Comparison of ENCODE assay signal across 16 mouse cellular contexts in genomic region chr6:22026761-22027594, GRCm38 (mm10). TPM values are rescaled to one million over a fixed set of nuclear protein-coding genes. Genes with fewer than 3 reads are reported as not detected.
DNase-seq lines count a peak whose midpoint lies in the region; ATAC-seq and TF ChIP-seq lines count a peak whose summit lies in the region.
"Had no signal": no experiment of that assay in that cellular context is flagged by ENCODE, and none has a peak within 500 bp of the region (broad histone marks: within the 10 kb centered on the region; RNA-seq: fewer than 3 reads in every experiment).

No protein-coding gene starts in this region.

- no peak for TF ChIP-seq CTCF in liver, adult 2 months (IDR thresholded peaks at IDR 0.05; ENCODE audit: low read depth, low read length)

- no peaks in the 10 kb centered on the region; the same call in 1 of the 2 replicates for H3K4me1 ChIP-seq in heart, embryonic 11.5 days (ENCODE audit: control insufficient read depth, insufficient read depth, low read length)
- H3K4me1 ChIP-seq in liver, adult 2 months (ENCODE audit: control insufficient read depth, insufficient read depth, low read length): peaks cover 12% of the 10 kb centered on the region
- H3K4me1 ChIP-seq in liver, embryonic 11.5 days (replicated peaks; ENCODE audit: control insufficient read depth, insufficient read depth, low read length): no peaks in the 10 kb centered on the region
- peaks cover 16% of the 10 kb centered on the region for H3K4me1 ChIP-seq in embryonic facial prominence, embryonic 13.5 days
- peaks cover 29% of the 10 kb centered on the region for H3K4me1 ChIP-seq in limb, embryonic 12.5 days (replicated peaks)

- ATAC-seq in heart, embryonic 11.5 days (replicated peaks; ENCODE audit: insufficient number of reproducible peaks, low FRiP score, low TSS enrichment): no peak
- no peak for ATAC-seq in liver, embryonic 11.5 days (replicated peaks; ENCODE audit: low FRiP score)
- ATAC-seq in embryonic facial prominence, embryonic 13.5 days (ENCODE audit: insufficient number of reproducible peaks, insufficient read depth, low FRiP score, low TSS enrichment, low read depth): no peak
- no peak; the same call in 1 of the 2 replicates for ATAC-seq in limb, embryonic 12.5 days (ENCODE audit: insufficient number of reproducible peaks, insufficient read depth, low FRiP score, low TSS enrichment, low read depth)
- ATAC-seq in cerebellum, adult (ENCODE audit: insufficient number of reproducible peaks, low FRiP score, low TSS enrichment): no peak

- H3K9ac ChIP-seq in heart, embryonic 11.5 days (ENCODE audit: low read depth, low read length): no peak overlapping the region
- no peak overlapping the region for H3K9ac ChIP-seq in liver, adult 2 months (ENCODE audit: low read depth, low read length)
- H3K9ac ChIP-seq in liver, embryonic 11.5 days (ENCODE audit: low read depth, low read length): no peak overlapping the region
- no peak overlapping the region for H3K9ac ChIP-seq in embryonic facial prominence, embryonic 13.5 days
- no peak overlapping the region for H3K9ac ChIP-seq in limb, embryonic 12.5 days (replicated peaks)
- H3K9ac ChIP-seq: intestine, embryonic 15.5 days; midbrain, embryonic 12.5 days; neural tube, embryonic 15.5 days had no signal

- no peak overlapping the region for H3K4me2 ChIP-seq in heart, embryonic 11.5 days
- no peak overlapping the region for H3K4me2 ChIP-seq in liver, embryonic 11.5 days
- peak overlapping the region; percentile 58 for H3K4me2 ChIP-seq in embryonic facial prominence, embryonic 13.5 days
- peak overlapping the region; percentile 23; the same call in 1 of the 2 replicates for H3K4me2 ChIP-seq in limb, embryonic 12.5 days

- 80% methylated on average over 9 of the region's 9 CpGs for WGBS in heart, embryonic 11.5 days (ENCODE audit: insufficient replicate concordance)
- 46% methylated on average over 9 of the region's 9 CpGs for WGBS in liver, adult 2 months
- WGBS in liver, embryonic 11.5 days: 80% methylated on average over 9 of the region's 9 CpGs
- 37% methylated on average over 9 of the region's 9 CpGs for WGBS in embryonic facial prominence, embryonic 13.5 days
- 34% methylated on average over 9 of the region's 9 CpGs for WGBS in limb, embryonic 12.5 days

- peak; percentile 14 for DNase-seq in heart, adult 11 months
- peak; percentile 32 for DNase-seq in liver, adult 2 months (ENCODE audit: extremely low read depth, low read depth, low spot score)
- no peak for DNase-seq in liver, embryonic 11.5 days (ENCODE audit: low spot score)
- DNase-seq in adrenal gland, adult 8-10 months: no peak
- DNase-seq: cerebellum, adult 11-12 months; gastrocnemius, postnatal 10 days; heart, postnatal 10 days; lung, adult 18-20 months had no signal

- no peaks in the 10 kb centered on the region for H3K36me3 ChIP-seq in heart, embryonic 11.5 days (ENCODE audit: control insufficient read depth, insufficient read depth, low read length)
- no peaks in the 10 kb centered on the region for H3K36me3 ChIP-seq in liver, adult 2 months (ENCODE audit: control insufficient read depth, insufficient read depth, low read length)
- no peaks in the 10 kb centered on the region for H3K36me3 ChIP-seq in liver, embryonic 11.5 days (ENCODE audit: control insufficient read depth, insufficient read depth, low read length)
- H3K36me3 ChIP-seq in embryonic facial prominence, embryonic 13.5 days: no peaks in the 10 kb centered on the region
- no peaks in the 10 kb centered on the region for H3K36me3 ChIP-seq in limb, embryonic 12.5 days
- H3K36me3 ChIP-seq: G1E; intestine, embryonic 15.5 days; midbrain, embryonic 12.5 days; neural tube, embryonic 15.5 days had no signal

- H3K27ac ChIP-seq in heart, embryonic 11.5 days (ENCODE audit: low read depth, low read length): no peak overlapping the region
- no peak overlapping the region; the same call in 1 of the 2 replicates for H3K27ac ChIP-seq in liver, adult 2 months (replicated peaks; ENCODE audit: insufficient read depth, low read depth, low read length)
- no peak overlapping the region for H3K27ac ChIP-seq in liver, embryonic 11.5 days (ENCODE audit: low read depth, low read length)
- peak overlapping the region; percentile 81 for H3K27ac ChIP-seq in embryonic facial prominence, embryonic 13.5 days
- H3K27ac ChIP-seq in limb, embryonic 12.5 days: peak overlapping the region; percentile 80
- H3K27ac ChIP-seq: intestine, embryonic 15.5 days; midbrain, embryonic 12.5 days; neural tube, embryonic 15.5 days had no signal

- no peak overlapping the region for H3K4me3 ChIP-seq in heart, embryonic 11.5 days (ENCODE audit: low read depth, low read length)
- peak overlapping the region; percentile 54; the same call in 1 of the 2 replicates for H3K4me3 ChIP-seq in liver, adult 2 months (ENCODE audit: insufficient read depth, low read depth, low read length)
- H3K4me3 ChIP-seq in liver, embryonic 11.5 days (ENCODE audit: low read depth, low read length): no peak overlapping the region
- H3K4me3 ChIP-seq in embryonic facial prominence, embryonic 13.5 days: no peak overlapping the region
- no peak overlapping the region for H3K4me3 ChIP-seq in limb, embryonic 12.5 days (replicated peaks)
- H3K4me3 ChIP-seq: intestine, embryonic 15.5 days had no signal

- peaks cover 13% of the 10 kb centered on the region; the same call in 1 of the 2 replicates for H3K79me2 ChIP-seq in liver, adult 2 months (ENCODE audit: control insufficient read depth, insufficient read depth, low read length)

- H3K27me3 ChIP-seq in heart, embryonic 11.5 days (ENCODE audit: control insufficient read depth, insufficient read depth, low read length): no peaks in the 10 kb centered on the region
- H3K27me3 ChIP-seq in liver, adult 2 months (ENCODE audit: control insufficient read depth, insufficient read depth, low read length): no peaks in the 10 kb centered on the region
- H3K27me3 ChIP-seq in liver, embryonic 11.5 days (replicated peaks; ENCODE audit: control insufficient read depth, insufficient read depth, low read length): no peaks in the 10 kb centered on the region
- no peaks in the 10 kb centered on the region for H3K27me3 ChIP-seq in embryonic facial prominence, embryonic 13.5 days
- H3K27me3 ChIP-seq in limb, embryonic 12.5 days: no peaks in the 10 kb centered on the region
- H3K27me3 ChIP-seq: intestine, embryonic 15.5 days; midbrain, embryonic 12.5 days; neural tube, embryonic 15.5 days had no signal

- TF ChIP-seq POLR2A in liver, adult 2 months (IDR thresholded peaks at IDR 0.05; ENCODE audit: extremely low read depth, insufficient read depth, low read length): no peak

- H3K9me3 ChIP-seq in heart, embryonic 11.5 days (replicated peaks; ENCODE audit: control insufficient read depth, low read length): no peaks in the 10 kb centered on the region
- H3K9me3 ChIP-seq in liver, embryonic 11.5 days (ENCODE audit: control insufficient read depth, low read length): no peaks in the 10 kb centered on the region
- no peaks in the 10 kb centered on the region for H3K9me3 ChIP-seq in embryonic facial prominence, embryonic 13.5 days
- no peaks in the 10 kb centered on the region for H3K9me3 ChIP-seq in limb, embryonic 12.5 days
- H3K9me3 ChIP-seq: G1E; intestine, embryonic 15.5 days; midbrain, embryonic 12.5 days; neural tube, embryonic 15.5 days had no signal

RNA-seq across cellular contexts. Expression of gene Cped1, which starts 41.3 kb away (rescaled TPM):
- polyA plus RNA-seq in heart, embryonic 11.5 days (2014; fragmentation: Nextera tagmentation; extraction: Ambion mirVana): 5.6 and 6.4 TPM in 2 replicates
- 59.8 and 63.6 TPM in 2 replicates for total RNA-seq in liver, adult 2 months (2014; rRNA removed)
- 6.0 and 6.9 TPM in 2 replicates for polyA plus RNA-seq in liver, adult 2 months (2012; rRNA removed)
- polyA plus RNA-seq in liver, embryonic 11.5 days (2014; fragmentation: Nextera tagmentation; extraction: Ambion mirVana): 6.9 TPM in 2 replicates
- polyA plus RNA-seq in embryonic facial prominence, embryonic 13.5 days (2015; fragmentation: Nextera tagmentation; extraction: Ambion mirVana): 42.6 and 43.4 TPM in 2 replicates
- 62.3 and 67.7 TPM in 2 replicates for polyA plus RNA-seq in limb, embryonic 12.5 days (2016; fragmentation: Nextera tagmentation; extraction: Ambion mirVana)
- total RNA-seq in adrenal gland, adult 8-10 months (2022): 10 to 100 TPM; 49.0 to 62.4 (median 51.9) TPM
- polyA plus RNA-seq: G1E had no signal

Comparison
In these comparisons a context has a peak if more than half of its experiments do, and no peak if none do; other contexts are left out.
1. DNase-seq: peak in heart, adult 11 months (single experiment) and liver, adult 2 months (single experiment); none in liver, embryonic 11.5 days (single experiment) and adrenal gland, adult 8-10 months (single experiment).
2. H3K27ac ChIP-seq: peak in embryonic facial prominence, embryonic 13.5 days (single experiment) and limb, embryonic 12.5 days (single experiment); none in heart, embryonic 11.5 days (single experiment), liver, adult 2 months (single experiment) and liver, embryonic 11.5 days (single experiment).
3. H3K4me2 ChIP-seq: peak in embryonic facial prominence, embryonic 13.5 days (single experiment) and limb, embryonic 12.5 days (single experiment); none in heart, embryonic 11.5 days (single experiment) and liver, embryonic 11.5 days (single experiment).